Mouse (Mus musculus) limb, embryonic 10.5 days (tissue): ENCODE results near the gene Kif27. TPM values are rescaled to one million over a fixed set of nuclear protein-coding genes. Genes with fewer than 3 reads are reported as not detected.

Source experiments
- DNase-seq: peaks from one replicate; pipeline ENCODE4 v3.0.0-alpha.2; 2017; ENCODE audit warnings: low spot score
- H3K27ac ChIP-seq: fragments of 300-500 bp; sonication (generic); 2 replicates; pipeline ENCODE4 v1.5.1; 2016; ENCODE audit warnings: mild to moderate bottlenecking
- H3K27me3 ChIP-seq: fragments of 300-500 bp; sonication (generic); 2 replicates; pipeline ENCODE4 v1.6.1; 2016; ENCODE audit warnings: low read depth, mild to moderate bottlenecking; ENCODE audit not compliant: poor library complexity, severe bottlenecking
- H3K36me3 ChIP-seq: fragments of 300-500 bp; sonication (generic); 2 replicates; pipeline ENCODE4 v1.6.1; 2016; ENCODE audit warnings: mild to moderate bottlenecking, moderate library complexity
- H3K4me1 ChIP-seq: fragments of 300-500 bp; sonication (generic); 2 replicates; pipeline ENCODE4 v1.6.1; 2016
- H3K4me3 ChIP-seq: fragments of 300-500 bp; sonication (generic); 2 replicates; pipeline ENCODE4 v1.5.1; 2016; ENCODE audit warnings: mild to moderate bottlenecking, moderate library complexity
- H3K9me3 ChIP-seq: fragments of 300-500 bp; sonication (generic); replicated peaks from 2 replicates; pipeline ENCODE4 v1.6.1; 2016; ENCODE audit warnings: mild to moderate bottlenecking
- WGBS: fragments of 180-500 bp; shearing (Covaris S2); methylation state at CpG from one replicate; pipeline ENCODE4 v1.1.7; 2016; 5-methylcytosine and 5-hydroxymethylcytosine counted together
- microRNA counts: library from miRNA; unstranded; fragments of <30 nt; microRNA quantifications from one replicate; lab custom pipeline; 2017
- microRNA-seq: library from miRNA; unstranded; fragments of <30 nt; microRNA quantifications from one replicate; pipeline ENCODE4, GENCODE M21; 2017
- polyA plus RNA-seq: library from polyadenylated mRNA; unstranded; fragments of >200 nt; fragmentation: Nextera tagmentation; extraction: Ambion mirVana; gene quantifications from 2 replicates; pipeline ENCODE4 v1.2.1, GENCODE M21; 2016

Kif27 gene
- polyA plus RNA-seq, 1 experiment from 2014 or later = 0.78 TPM

- no peak overlapping the region for H3K27ac ChIP-seq
- DNase-seq = no peak
- H3K36me3 ChIP-seq = peaks cover 8% of the 10 kb centered on the region
Observed at GRCm38 (mm10) chr13:58261674-58262073, 97.2 kb downstream of the Kif27 start.

GRCm38 (mm10) chr13:58253268-58253667, 105.7 kb downstream of the Kif27 start:
- H3K4me1 ChIP-seq = no peaks in the 10 kb centered on the region
- H3K27me3 ChIP-seq = no peaks in the 10 kb centered on the region
- no peak overlapping the region for H3K27ac ChIP-seq
- no peak overlapping the region for H3K4me3 ChIP-seq
- 87% methylated on average over 1 of the region's 1 CpGs for WGBS
- no peaks in the 10 kb centered on the region for H3K9me3 ChIP-seq
- peaks cover 7% of the 10 kb centered on the region; the same call in 1 of the 2 replicates for H3K36me3 ChIP-seq
- no peak for DNase-seq

More at GRCm38 (mm10) chr13:58261674-58262073, 97.2 kb downstream of the Kif27 start:
- Histone ChIP-seq H3K4me3 (no peak overlapping the region), H3K4me1 (no peaks in the 10 kb centered on the region), H3K27me3 (no peaks in the 10 kb centered on the region), H3K9me3 (no peaks in the 10 kb centered on the region)
- 93% methylated on average over 4 of the region's 4 CpGs for WGBS

GRCm38 (mm10) chr13:58248957-58249356, 110.0 kb downstream of the Kif27 start:
- DNase-seq = no peak
- Histone ChIP-seq H3K4me3 (no peak overlapping the region), H3K4me1 (no peaks in the 10 kb centered on the region), H3K36me3 (peaks cover 4% of the 10 kb centered on the region; the same call in 1 of the 2 replicates), H3K27ac (no peak overlapping the region), H3K27me3 (no peaks in the 10 kb centered on the region), H3K9me3 (no peaks in the 10 kb centered on the region)
- WGBS = 84% methylated on average over 5 of the region's 5 CpGs

MicroRNAs within 50 kb of the gene (microRNA counts, 519-probe panel; counts per million panel counts)
- microRNA mmu-miR-7a (lab: Ali Mortazavi, UCI) = 4,574 counts per million, percentile 82 among the panel's probes with 10 or more counts

Small RNAs within 50 kb of the gene (microRNA-seq; reads per million reads assigned to microRNA genes)
- not detected for gene Mir6369
- 149 reads per million, percentile 53 among the genes with 10 or more reads in this experiment for gene Mir7-1

Other genes with a start within 250 kb of the Kif27 start
- gene Klhl3, start 245.5 kb downstream of the Kif27 start, polyA plus RNA-seq = 2.1 and 3.2 TPM in 2 replicates
- gene Hnrnpa0, start 230.6 kb downstream of the Kif27 start, polyA plus RNA-seq = 33.3 and 35.3 TPM in 2 replicates
- gene Idnk, start 201.5 kb downstream of the Kif27 start, polyA plus RNA-seq = 36.1 and 37.7 TPM in 2 replicates
- 153 and 158 TPM in 2 replicates for gene Ubqln1, start 143.5 kb downstream of the Kif27 start, polyA plus RNA-seq
- gene Gkap1, start 83.4 kb downstream of the Kif27 start, polyA plus RNA-seq = 10.6 and 12.8 TPM in 2 replicates
- 23.5 and 24.5 TPM in 2 replicates for gene 2210016F16Rik, start 26.1 kb upstream of the Kif27 start, polyA plus RNA-seq
- gene Rmi1, start 43.1 kb upstream of the Kif27 start, polyA plus RNA-seq = 27.6 and 30.9 TPM in 2 replicates
- gene Hnrnpk, start 44.2 kb upstream of the Kif27 start, polyA plus RNA-seq = 1,833 and 2,064 TPM in 2 replicates